Mouse (Mus musculus) cerebellum, adult 9-10 months (tissue): ENCODE results near the gene 4931422A03Rik.
"Not testable (repeated sequence)": the region's sequence is repeated elsewhere in the genome, so short reads cannot be mapped to it uniquely, and the experiment has no call there.

Experiments used
- DNase-seq: peaks from one replicate; pipeline ENCODE4 v3.0.0; 2022

4931422A03Rik gene

GRCm38 (mm10) chr2:104028139-104028723 is at the start of gene 4931422A03Rik:
Gene 4931422A03Rik (minus strand): TSS chr2:104028361.
- peak; percentile 48 for DNase-seq

- DNase-seq = peak; percentile 45
Observed at GRCm38 (mm10) chr2:104069704-104070185, 41.6 kb upstream of the 4931422A03Rik start, which contains the start of gene Cd59b. Gene Cd59b (plus strand): TSS chr2:104069849.

- not testable (repeated sequence) for DNase-seq
Observed at GRCm38 (mm10) chr2:104068450-104068849, 40.3 kb upstream of the 4931422A03Rik start, which contains the start of gene Gm10799. Gene Gm10799 (minus strand): TSS chr2:104068550.

- not testable (repeated sequence) for DNase-seq
Observed at GRCm38 (mm10) chr2:104065526-104065925, 37.4 kb upstream of the 4931422A03Rik start, which contains the start of gene Gm10912. Gene Gm10912 (plus strand): TSS chr2:104065826.

GRCm38 (mm10) chr2:104064152-104064551 is 36.0 kb upstream of the 4931422A03Rik start:
- no peak for DNase-seq

GRCm38 (mm10) chr2:104062665-104063064 is 34.5 kb upstream of the 4931422A03Rik start:
- no peak for DNase-seq

- DNase-seq = no peak
Observed at GRCm38 (mm10) chr2:104060996-104061395, 32.8 kb upstream of the 4931422A03Rik start.

- no peak for DNase-seq
Observed at GRCm38 (mm10) chr2:104059786-104060185, 31.6 kb upstream of the 4931422A03Rik start.

GRCm38 (mm10) chr2:104058954-104059353 is 30.8 kb upstream of the 4931422A03Rik start:
- DNase-seq = no peak

- DNase-seq = no peak
Observed at GRCm38 (mm10) chr2:104058381-104058780, 30.2 kb upstream of the 4931422A03Rik start.

- no peak for DNase-seq
Observed at GRCm38 (mm10) chr2:104044479-104045080, 16.4 kb upstream of the 4931422A03Rik start.

GRCm38 (mm10) chr2:104043624-104044478 is 15.7 kb upstream of the 4931422A03Rik start:
- no peak for DNase-seq

GRCm38 (mm10) chr2:104042766-104043165 is 14.6 kb upstream of the 4931422A03Rik start:
- DNase-seq = no peak

GRCm38 (mm10) chr2:104041632-104042031 is 13.5 kb upstream of the 4931422A03Rik start:
- DNase-seq = no peak

GRCm38 (mm10) chr2:104038236-104038635 is 10.1 kb upstream of the 4931422A03Rik start:
- DNase-seq = no peak

GRCm38 (mm10) chr2:104036316-104036715 is 8.2 kb upstream of the 4931422A03Rik start:
- DNase-seq = no peak

GRCm38 (mm10) chr2:104035595-104035994 is 7.4 kb upstream of the 4931422A03Rik start:
- DNase-seq = no peak

- DNase-seq = peak; percentile 75
Observed at GRCm38 (mm10) chr2:104034832-104035472, 6.8 kb upstream of the 4931422A03Rik start.

- no peak for DNase-seq
Observed at GRCm38 (mm10) chr2:104032056-104032455, 3.9 kb upstream of the 4931422A03Rik start.

GRCm38 (mm10) chr2:104030381-104030780 is 2.2 kb upstream of the 4931422A03Rik start:
- DNase-seq = no peak

GRCm38 (mm10) chr2:104029074-104029473 is 913 bp upstream of the 4931422A03Rik start:
- DNase-seq = no peak

- DNase-seq = peak; percentile 94
Observed at GRCm38 (mm10) chr2:104027458-104028138, 563 bp downstream of the 4931422A03Rik start, which contains the start of gene Fbxo3. Gene Fbxo3 (plus strand): TSS chr2:104027721.
